Mouse (Mus musculus) neural tube, embryonic 12.5 days (tissue): ENCODE measurements around the gene Sox6. TPM values are rescaled to one million over a fixed set of nuclear protein-coding genes. Genes with fewer than 3 reads are reported as not detected.

ENCODE experiments used
- ATAC-seq: fragments of 200-750 bp; cut with Nextera tagmentation; 2 replicates; pipeline ENCODE4 v1.8.0; 2017; ENCODE audit warnings: low read depth, mild to moderate bottlenecking, moderate TSS enrichment, moderate library complexity; ENCODE audit not compliant: low FRiP score
- H3K27ac ChIP-seq: fragments of 300-500 bp; sonication (generic); 2 replicates; pipeline ENCODE4 v1.5.1; 2016
- H3K27me3 ChIP-seq: fragments of 300-500 bp; sonication (generic); replicated peaks from 2 replicates; pipeline ENCODE4 v1.6.1; 2016; ENCODE audit warnings: mild to moderate bottlenecking
- H3K36me3 ChIP-seq: fragments of 300-500 bp; sonication (generic); 2 replicates; pipeline ENCODE4 v1.6.1; 2016; ENCODE audit warnings: mild to moderate bottlenecking
- H3K4me1 ChIP-seq: fragments of 300-500 bp; sonication (generic); 2 replicates; pipeline ENCODE4 v1.6.1; 2016
- H3K4me2 ChIP-seq: fragments of 300-500 bp; sonication (generic); replicated peaks from 2 replicates; pipeline ENCODE4 v1.6.1; 2016; ENCODE audit warnings: mild to moderate bottlenecking
- H3K4me3 ChIP-seq: fragments of 300-500 bp; sonication (generic); 2 replicates; pipeline ENCODE4 v1.5.1; 2016
- H3K9ac ChIP-seq: fragments of 300-500 bp; sonication (generic); 2 replicates; pipeline ENCODE4 v1.6.1; 2016; ENCODE audit warnings: mild to moderate bottlenecking
- H3K9me3 ChIP-seq: fragments of 300-500 bp; sonication (generic); 2 replicates; pipeline ENCODE4 v1.6.1; 2016; ENCODE audit warnings: mild to moderate bottlenecking
- WGBS: fragments of 180-500 bp; shearing (Covaris S2); methylation state at CpG from one replicate; pipeline ENCODE4 v1.1.7; 2016; 5-methylcytosine and 5-hydroxymethylcytosine counted together
- polyA plus RNA-seq: library from polyadenylated mRNA; unstranded; fragments of >200 nt; fragmentation: Nextera tagmentation; extraction: Ambion mirVana; gene quantifications from 2 replicates; pipeline ENCODE4 v1.2.1, GENCODE M21; 2016

The Sox6 gene
- polyA plus RNA-seq, 1 experiment from 2014 or later = 74.2 TPM

DNA sequence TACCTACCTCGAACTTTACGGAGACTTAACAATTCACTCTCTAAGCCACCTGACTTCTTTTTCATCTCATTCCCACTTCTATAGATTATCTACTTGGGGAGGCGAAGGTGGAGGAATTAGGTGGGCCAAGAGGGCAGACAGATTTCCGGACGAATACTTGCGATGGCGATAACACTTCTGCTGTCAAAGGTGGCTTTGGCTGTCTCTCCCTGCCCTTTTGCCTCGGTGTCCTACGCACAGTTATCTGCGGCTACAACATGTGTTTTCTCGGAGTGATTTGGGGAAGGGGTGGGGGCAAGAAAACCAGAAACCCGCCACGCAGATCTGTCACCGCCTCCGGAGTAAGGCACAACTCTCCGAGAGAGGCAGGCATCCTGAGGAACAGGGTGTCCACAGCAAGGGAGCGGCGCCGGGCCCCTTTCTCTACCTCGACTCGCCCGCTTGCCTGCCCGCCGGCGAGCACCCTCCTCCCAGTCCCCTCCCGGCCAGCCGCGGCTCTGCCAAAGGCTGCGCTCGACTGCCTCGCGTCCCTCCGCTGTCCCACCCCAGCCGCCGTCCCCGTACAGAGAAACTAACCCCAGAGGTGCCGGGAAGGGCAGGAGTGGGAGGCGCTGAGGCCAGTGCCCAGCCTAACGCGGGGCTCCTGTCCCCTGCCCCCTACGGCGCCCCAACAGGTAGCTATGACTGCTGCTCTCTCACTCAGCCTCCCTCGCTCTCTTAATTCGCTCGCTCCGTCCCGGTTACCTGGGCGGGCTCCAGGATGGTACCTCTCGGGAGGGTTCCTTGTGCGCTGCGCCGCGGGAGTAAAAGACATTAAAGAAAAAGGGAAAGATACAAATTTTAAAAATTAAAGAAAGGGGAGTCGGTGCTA lies 5.0 kb downstream of the Sox6 start:
- Histone ChIP-seq H3K4me3 (peak overlapping the region; percentile 65), H3K27ac (peak overlapping the region; percentile 77), H3K9ac (peak overlapping the region; percentile 78), H3K27me3 (peaks cover 29% of the 10 kb centered on the region), H3K9me3 (no peaks in the 10 kb centered on the region), H3K36me3 (no peaks in the 10 kb centered on the region), H3K4me1 (peaks cover 56% of the 10 kb centered on the region), H3K4me2 (peak overlapping the region; percentile 99)
- WGBS = under 1% methylated on average over 54 of the region's 54 CpGs
- peak; percentile 57 for ATAC-seq

DNA sequence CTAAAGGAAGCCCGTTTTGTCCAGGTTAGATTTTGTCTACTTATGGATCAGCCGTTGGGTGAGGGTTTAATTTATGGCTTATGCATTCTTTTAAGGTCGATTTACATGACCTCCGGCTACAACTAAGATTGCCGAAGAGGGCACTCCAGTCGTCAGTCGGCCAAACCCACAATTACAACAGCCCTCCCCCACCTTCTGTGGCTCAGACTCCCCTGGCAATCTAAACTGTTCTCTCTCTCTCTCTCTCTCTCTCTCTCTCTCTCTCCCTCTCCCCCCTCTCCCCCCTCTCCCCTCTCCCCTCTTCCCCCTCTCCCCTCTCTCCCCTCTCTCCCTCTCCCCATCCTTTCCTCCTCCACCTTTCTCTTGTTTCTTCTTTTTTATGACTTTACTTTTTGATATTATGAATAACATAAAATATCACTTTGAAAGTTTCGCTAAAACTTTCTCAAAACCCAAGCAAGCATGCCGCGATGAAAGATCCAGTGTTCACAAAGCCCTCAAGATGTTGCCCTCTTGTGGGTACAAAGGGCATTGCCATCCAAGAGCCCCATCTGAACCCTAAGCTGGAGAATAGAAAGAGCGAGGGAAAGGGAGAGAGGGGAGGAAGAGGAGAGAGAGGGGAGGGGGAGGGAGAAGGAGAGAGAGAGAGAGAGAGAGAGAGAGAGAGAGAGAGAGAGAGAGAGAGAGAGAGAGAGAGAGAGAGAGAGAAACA lies 5.8 kb downstream of the Sox6 start:
- under 1% methylated on average over 11 of the region's 11 CpGs for WGBS
- H3K36me3 ChIP-seq = no peaks in the 10 kb centered on the region
- H3K27me3 ChIP-seq = peaks cover 27% of the 10 kb centered on the region
- no peak overlapping the region for H3K27ac ChIP-seq
- H3K4me3 ChIP-seq = peak overlapping the region; percentile 68
- H3K4me1 ChIP-seq = peaks cover 50% of the 10 kb centered on the region
- H3K9me3 ChIP-seq = no peaks in the 10 kb centered on the region
- ATAC-seq = no peak
- H3K4me2 ChIP-seq = peak overlapping the region; percentile 99
- peak overlapping the region; percentile 85 for H3K9ac ChIP-seq

DNA sequence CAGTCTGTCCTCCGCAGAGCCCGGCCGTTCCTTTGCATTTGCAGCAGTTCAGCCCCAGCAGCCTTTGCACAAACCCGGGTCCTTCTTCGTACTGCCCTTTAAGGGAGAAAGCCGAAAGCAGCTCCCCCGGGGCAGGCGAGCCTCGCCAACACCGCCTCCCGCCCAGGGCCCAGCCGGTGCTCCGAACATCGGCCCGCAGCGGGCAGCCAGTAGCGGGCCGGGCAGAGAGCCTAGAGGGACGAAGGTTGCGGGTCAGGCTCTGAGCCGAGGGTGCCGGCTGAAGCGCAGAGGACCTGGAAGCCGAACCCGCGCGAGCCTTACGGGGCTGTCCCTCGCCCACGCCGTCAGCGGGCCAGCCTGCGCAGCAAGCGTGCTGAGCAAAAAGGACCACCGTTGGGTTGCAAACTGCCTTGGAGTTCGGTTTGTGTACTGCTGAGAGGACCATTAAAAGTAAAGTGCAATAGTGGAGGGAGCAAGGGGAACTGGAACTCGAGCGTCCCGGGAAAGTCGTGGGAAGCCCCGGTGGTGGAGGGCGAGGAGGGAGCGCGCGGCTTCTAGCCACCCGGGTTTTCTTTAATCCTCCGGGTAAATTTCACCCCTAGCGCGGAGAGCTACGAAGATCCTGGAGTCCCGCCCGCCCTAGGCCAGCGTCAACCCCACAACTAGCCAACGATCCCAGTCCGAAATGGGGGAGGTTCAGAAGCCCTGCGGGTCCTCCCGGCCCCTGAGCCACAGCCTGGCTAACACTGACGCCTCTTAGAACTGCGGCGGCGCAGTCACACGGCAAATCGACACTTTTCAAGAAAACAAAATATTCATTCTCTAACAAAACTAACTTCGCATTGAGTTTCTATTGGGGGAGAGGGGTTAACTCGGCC lies 6.6 kb downstream of the Sox6 start:
- Histone ChIP-seq H3K27ac (peak overlapping the region; percentile 68), H3K36me3 (no peaks in the 10 kb centered on the region), H3K27me3 (peaks cover 21% of the 10 kb centered on the region), H3K4me1 (peaks cover 44% of the 10 kb centered on the region), H3K9me3 (no peaks in the 10 kb centered on the region), H3K4me2 (peak overlapping the region; percentile 99), H3K9ac (peak overlapping the region; percentile 85), H3K4me3 (peak overlapping the region; percentile 68)
- WGBS = under 1% methylated on average over 65 of the region's 65 CpGs
- ATAC-seq = no peak

DNA sequence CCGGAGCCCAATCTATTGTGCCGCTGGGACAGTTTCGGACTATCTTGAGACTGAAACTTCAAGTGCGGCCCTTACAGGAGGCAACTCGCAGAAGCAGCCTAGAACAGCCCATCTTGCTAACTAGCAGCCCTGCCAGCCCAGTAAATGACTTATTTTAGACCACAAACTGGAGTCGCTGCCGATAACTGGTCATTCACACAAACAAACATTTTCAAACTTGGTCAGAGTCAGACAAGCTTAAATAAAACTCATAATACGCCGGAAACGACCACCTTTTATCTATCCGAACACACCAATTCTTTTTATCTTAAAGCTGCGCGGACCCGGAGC lies 7.2 kb downstream of the Sox6 start:
- ATAC-seq = 0 out of 2 replicates have a peak, but pooled peaks have one; percentile 3
- peak overlapping the region; percentile 85 for H3K9ac ChIP-seq
- peaks cover 15% of the 10 kb centered on the region for H3K27me3 ChIP-seq
- peak overlapping the region; percentile 99 for H3K4me2 ChIP-seq
- peak overlapping the region; percentile 68 for H3K27ac ChIP-seq
- peaks cover 44% of the 10 kb centered on the region for H3K4me1 ChIP-seq
- no peaks in the 10 kb centered on the region for H3K36me3 ChIP-seq
- WGBS = under 1% methylated on average over 14 of the region's 14 CpGs
- H3K9me3 ChIP-seq = no peaks in the 10 kb centered on the region
- H3K4me3 ChIP-seq = peak overlapping the region; percentile 68

DNA sequence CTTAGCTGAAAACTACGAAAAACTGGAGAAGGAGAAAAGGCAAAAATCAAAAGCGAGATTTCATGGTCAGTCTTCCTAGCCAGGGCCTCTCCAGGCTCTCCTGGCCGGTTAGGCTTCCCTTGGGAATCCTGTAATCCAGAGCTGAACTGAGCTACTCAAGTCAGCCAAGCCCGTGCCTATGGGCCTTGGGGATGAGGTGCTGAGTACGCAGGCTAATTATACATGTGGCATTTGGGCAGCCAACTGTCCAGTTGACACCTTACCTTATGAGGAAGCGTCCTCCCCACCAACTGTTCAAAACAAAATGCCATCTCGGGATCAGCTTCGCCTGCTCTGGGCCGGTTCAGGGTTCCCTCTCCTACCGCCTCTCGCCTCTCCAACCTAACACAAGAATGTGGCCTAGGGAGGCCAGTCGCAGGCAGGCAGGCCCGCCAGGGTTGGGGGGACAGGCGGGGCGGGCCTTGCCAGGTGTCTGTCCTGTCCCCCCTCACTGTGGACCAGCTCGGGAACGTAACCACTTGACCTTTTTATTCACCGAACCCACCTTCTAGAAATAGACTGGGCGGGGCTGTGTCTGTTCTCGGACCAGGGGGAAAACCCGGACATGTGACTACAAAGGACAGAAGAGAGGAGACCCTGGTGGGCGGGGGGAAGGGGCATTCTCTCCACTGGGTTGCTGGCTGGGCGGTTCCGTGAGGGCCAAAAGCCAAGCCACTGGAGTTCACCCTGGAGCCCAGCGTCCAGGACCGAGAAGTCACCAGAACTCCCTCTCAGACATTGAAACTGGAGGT lies 7.8 kb downstream of the Sox6 start:
- peak; percentile 8; the same call in 1 of the 2 replicates for ATAC-seq
- Histone ChIP-seq H3K27ac (peak overlapping the region; percentile 20; the same call in 1 of the 2 replicates), H3K9me3 (no peaks in the 10 kb centered on the region), H3K4me1 (peaks cover 44% of the 10 kb centered on the region), H3K36me3 (no peaks in the 10 kb centered on the region), H3K27me3 (peaks cover 10% of the 10 kb centered on the region), H3K4me2 (peak overlapping the region; percentile 99), H3K9ac (peak overlapping the region; percentile 85), H3K4me3 (peak overlapping the region; percentile 68)
- 5% methylated on average over 26 of the region's 26 CpGs for WGBS

DNA sequence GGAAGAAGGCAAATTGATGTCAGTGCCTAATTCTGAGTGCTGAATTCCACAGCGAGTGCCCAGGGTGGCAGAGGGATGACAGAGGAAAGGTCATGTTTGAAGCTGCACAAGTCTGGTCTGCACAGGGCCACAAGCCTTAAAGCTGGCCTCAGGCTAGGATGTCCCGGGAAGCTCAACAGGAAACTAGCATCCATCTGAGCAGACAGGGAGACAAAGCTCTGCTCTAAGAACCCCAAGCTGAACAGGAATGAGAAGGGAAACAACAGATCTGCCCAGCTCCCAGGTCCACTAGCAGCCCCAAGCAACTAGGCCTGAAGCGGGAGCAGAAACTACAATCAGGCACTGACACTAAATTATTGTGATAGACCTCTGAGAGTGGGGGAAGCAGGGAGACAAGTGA lies 8.6 kb downstream of the Sox6 start:
- Histone ChIP-seq H3K27me3 (0 out of 2 replicates have a peak, but pooled peaks cover 2% of the 10 kb centered on the region), H3K9ac (peak overlapping the region; percentile 85; the same call in 1 of the 2 replicates), H3K27ac (no peak overlapping the region), H3K9me3 (no peaks in the 10 kb centered on the region), H3K4me2 (peak overlapping the region; percentile 99), H3K4me3 (0 out of 2 replicates have a peak overlapping the region, but pooled peaks have one; percentile 2), H3K4me1 (peaks cover 38% of the 10 kb centered on the region), H3K36me3 (no peaks in the 10 kb centered on the region)
- no peak for ATAC-seq
- WGBS = 20% methylated on average over 3 of the region's 3 CpGs

DNA sequence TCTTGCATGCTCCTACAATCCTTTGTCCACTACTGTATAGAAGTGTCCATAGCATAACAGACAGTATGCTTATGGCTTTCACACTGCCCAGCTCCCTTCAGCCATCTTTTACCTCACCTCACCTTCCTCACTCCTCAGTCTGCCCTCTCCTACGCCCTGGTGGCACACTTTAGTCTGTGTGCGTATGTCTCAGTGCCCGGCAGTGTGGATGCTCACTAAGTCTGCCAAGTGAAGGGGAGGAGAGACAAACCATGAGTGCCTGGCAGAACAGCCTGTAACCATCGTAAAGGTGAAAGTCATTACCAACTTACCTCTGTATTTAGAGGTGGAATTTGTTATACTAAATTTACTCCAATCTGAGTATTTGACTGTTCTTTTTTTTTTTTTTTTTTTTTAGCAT lies 35.9 kb downstream of the Sox6 start:
- Histone ChIP-seq H3K4me3 (no peak overlapping the region), H3K27ac (no peak overlapping the region), H3K36me3 (no peaks in the 10 kb centered on the region), H3K4me1 (no peaks in the 10 kb centered on the region), H3K9ac (no peak overlapping the region), H3K4me2 (no peak overlapping the region), H3K27me3 (no peaks in the 10 kb centered on the region), H3K9me3 (no peaks in the 10 kb centered on the region)
- no peak for ATAC-seq
- WGBS = 95% methylated on average over 4 of the region's 4 CpGs

DNA sequence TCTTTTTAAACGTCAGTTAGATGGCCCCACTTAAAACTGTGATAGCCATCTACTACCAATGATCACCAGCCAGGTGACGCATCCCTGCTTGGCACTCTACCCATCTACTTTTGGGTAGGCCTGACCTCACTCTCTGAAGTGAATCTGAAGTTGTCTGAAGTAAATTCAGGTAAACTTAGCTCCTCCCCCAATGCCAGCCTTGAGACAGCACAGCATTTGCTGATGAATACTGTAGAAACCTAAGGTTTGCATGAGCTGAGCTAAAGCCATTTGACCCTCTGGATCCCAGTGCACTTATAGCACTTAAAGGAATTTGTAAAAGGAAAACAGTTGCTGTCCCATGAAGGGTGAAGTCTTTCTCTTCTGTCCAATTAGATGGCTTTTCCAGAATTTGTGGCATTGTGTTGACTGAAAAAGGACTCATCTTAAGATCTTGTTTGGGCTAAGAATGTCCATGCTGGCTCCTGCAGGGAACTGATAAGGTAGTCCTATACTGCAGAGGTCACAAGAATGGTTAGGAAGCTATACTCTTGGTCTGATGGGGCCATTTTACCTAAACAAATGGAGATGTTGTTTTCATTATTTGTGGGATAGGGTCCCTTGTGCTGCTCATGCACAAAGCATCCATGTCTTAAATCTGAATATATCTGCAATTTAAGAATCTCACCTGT lies 50.4 kb downstream of the Sox6 start:
- Histone ChIP-seq H3K4me3 (no peak overlapping the region), H3K36me3 (no peaks in the 10 kb centered on the region), H3K4me2 (no peak overlapping the region), H3K4me1 (no peaks in the 10 kb centered on the region), H3K27ac (no peak overlapping the region), H3K27me3 (no peaks in the 10 kb centered on the region), H3K9ac (no peak overlapping the region), H3K9me3 (no peaks in the 10 kb centered on the region)
- 86% methylated on average over 2 of the region's 2 CpGs for WGBS
- ATAC-seq = no peak

DNA sequence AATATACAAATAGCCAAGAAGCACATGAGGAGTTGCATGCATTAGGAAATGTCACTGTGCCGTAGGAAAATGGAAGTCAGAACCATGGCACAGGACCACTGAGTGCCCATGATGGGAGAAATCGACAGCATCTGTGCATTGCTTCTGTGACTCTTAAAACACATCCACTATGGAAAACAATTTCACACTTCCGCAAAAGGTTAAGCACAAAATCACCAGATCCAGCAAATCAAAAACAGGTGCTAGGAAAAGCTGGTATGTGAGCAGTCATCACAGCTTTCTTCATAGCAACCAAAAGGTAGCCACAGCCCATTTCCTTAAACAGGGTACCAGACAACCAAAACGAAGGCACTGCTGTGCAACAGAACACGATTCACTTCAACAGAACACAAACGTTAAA lies 52.9 kb downstream of the Sox6 start:
- H3K9ac ChIP-seq = no peak overlapping the region
- H3K4me2 ChIP-seq = no peak overlapping the region
- no peak overlapping the region for H3K4me3 ChIP-seq
- H3K36me3 ChIP-seq = peaks cover 2% of the 10 kb centered on the region; the same call in 1 of the 2 replicates
- 87% methylated on average over 6 of the region's 6 CpGs for WGBS
- no peaks in the 10 kb centered on the region for H3K9me3 ChIP-seq
- H3K27me3 ChIP-seq = no peaks in the 10 kb centered on the region
- no peak overlapping the region for H3K27ac ChIP-seq
- H3K4me1 ChIP-seq = no peaks in the 10 kb centered on the region
- ATAC-seq = no peak

DNA sequence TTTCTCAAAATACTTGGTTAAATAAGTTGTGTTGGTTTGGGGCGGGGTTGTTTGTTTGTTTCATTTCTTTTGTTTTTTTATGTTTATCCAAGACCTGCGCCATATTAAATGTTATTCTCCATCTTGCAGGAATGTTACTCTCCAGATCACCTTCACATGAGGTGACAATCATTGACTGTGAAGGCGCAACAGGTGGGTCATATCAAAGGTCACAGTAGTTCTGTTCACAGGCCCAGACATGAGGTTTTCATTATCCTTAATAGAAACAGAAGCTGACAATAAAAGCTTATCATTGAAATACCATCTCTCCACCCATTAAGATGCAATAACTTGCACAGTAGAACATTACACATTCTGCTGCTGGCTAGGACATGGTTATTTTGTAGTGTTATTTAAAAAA lies 54.5 kb downstream of the Sox6 start:
- H3K9ac ChIP-seq = no peak overlapping the region
- H3K36me3 ChIP-seq = peaks cover 2% of the 10 kb centered on the region; the same call in 1 of the 2 replicates
- no peaks in the 10 kb centered on the region for H3K4me1 ChIP-seq
- no peak overlapping the region for H3K4me2 ChIP-seq
- H3K27ac ChIP-seq = no peak overlapping the region
- no peak for ATAC-seq
- no peaks in the 10 kb centered on the region for H3K27me3 ChIP-seq
- no peak overlapping the region for H3K4me3 ChIP-seq
- no peaks in the 10 kb centered on the region for H3K9me3 ChIP-seq
- 92% methylated on average over 3 of the region's 3 CpGs for WGBS
